Mouse (Mus musculus) limb, embryonic 15.5 days (tissue): ENCODE results near the gene Eno2. TPM values are rescaled to one million over a fixed set of nuclear protein-coding genes. Genes with fewer than 3 reads are reported as not detected.
A peak's percentile ranks its signal among the peaks of the same experiment; 100 is the strongest.

ENCODE experiments used
- ATAC-seq: fragments of 200-750 bp; cut with Nextera tagmentation; 2 replicates; pipeline ENCODE4 v1.8.0; 2017; ENCODE audit warnings: low read depth, moderate TSS enrichment; ENCODE audit not compliant: insufficient number of reproducible peaks, low FRiP score, low TSS enrichment
- H3K27ac ChIP-seq: fragments of 300-500 bp; sonication (generic); 2 replicates; pipeline ENCODE4 v1.5.1; 2015; ENCODE audit warnings: moderate library complexity, mild to moderate bottlenecking, inconsistent platforms
- H3K27me3 ChIP-seq: fragments of 300-500 bp; sonication (generic); 2 replicates; pipeline ENCODE4 v1.6.1; 2015; ENCODE audit warnings: inconsistent platforms
- H3K36me3 ChIP-seq: fragments of 300-500 bp; sonication (generic); 2 replicates; pipeline ENCODE4 v1.6.1; 2015; ENCODE audit warnings: inconsistent platforms
- H3K4me1 ChIP-seq: fragments of 300-500 bp; sonication (generic); 2 replicates; pipeline ENCODE4 v1.6.1; 2015; ENCODE audit warnings: inconsistent platforms
- H3K4me2 ChIP-seq: fragments of 300-500 bp; sonication (generic); 2 replicates; pipeline ENCODE4 v1.6.1; 2015; ENCODE audit warnings: mild to moderate bottlenecking, inconsistent platforms
- H3K4me3 ChIP-seq: fragments of 300-500 bp; sonication (generic); 2 replicates; pipeline ENCODE4 v1.5.1; 2015; ENCODE audit warnings: mild to moderate bottlenecking, inconsistent platforms
- H3K9ac ChIP-seq: fragments of 300-500 bp; sonication (generic); 2 replicates; pipeline ENCODE4 v1.6.1; 2015; ENCODE audit warnings: inconsistent platforms
- H3K9me3 ChIP-seq: fragments of 300-500 bp; sonication (generic); 2 replicates; pipeline ENCODE4 v1.6.1; 2016; ENCODE audit warnings: inconsistent platforms
- WGBS: fragments of 180-500 bp; shearing (Covaris S2); methylation state at CpG from one replicate; pipeline ENCODE4 v1.1.7; 2015; 5-methylcytosine and 5-hydroxymethylcytosine counted together
- polyA plus RNA-seq: library from polyadenylated mRNA; unstranded; fragments of >200 nt; fragmentation: Nextera tagmentation; extraction: Ambion mirVana; gene quantifications from 2 replicates; pipeline ENCODE4 v1.2.1, GENCODE M21; 2015

Gene Eno2
- polyA plus RNA-seq, 1 experiment from 2014 or later: 9.1 TPM

DNA sequence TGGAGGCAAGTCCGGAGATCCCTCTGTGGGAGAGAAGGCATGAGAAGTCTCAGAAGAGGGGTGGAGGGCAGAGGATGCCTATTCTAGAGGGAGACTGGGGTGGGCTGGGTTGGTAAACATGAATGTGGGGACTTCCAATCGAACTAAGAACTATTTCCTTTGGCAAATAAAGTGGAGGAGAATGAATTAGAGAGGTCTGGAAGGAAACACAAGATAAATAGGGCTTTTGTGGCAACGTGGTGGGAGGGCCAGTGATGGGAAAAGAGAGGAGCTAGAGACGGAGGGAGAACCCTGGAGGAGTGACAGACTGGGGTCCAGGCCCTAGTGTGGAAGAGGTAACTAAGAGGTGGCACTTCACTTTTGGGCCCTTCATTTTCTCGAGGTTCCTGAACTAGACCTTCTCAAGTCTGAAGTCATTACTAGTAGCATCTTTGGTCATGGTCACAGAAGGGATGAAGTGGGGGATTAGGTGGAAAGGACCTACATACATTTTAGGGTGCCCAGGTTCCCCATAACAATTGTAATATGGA lies 12.1 kb downstream of the Eno2 start:
- H3K27me3 ChIP-seq: no peaks in the 10 kb centered on the region
- H3K27ac ChIP-seq: peak overlapping the region; percentile 99
- no peak for ATAC-seq
- peaks cover 48% of the 10 kb centered on the region for H3K4me1 ChIP-seq
- H3K4me3 ChIP-seq: peak overlapping the region; percentile 78
- peak overlapping the region; percentile 98 for H3K9ac ChIP-seq
- no peaks in the 10 kb centered on the region for H3K9me3 ChIP-seq
- H3K36me3 ChIP-seq: peaks cover 3% of the 10 kb centered on the region
- 6% methylated on average over 5 of the region's 5 CpGs for WGBS
- peak overlapping the region; percentile 58 for H3K4me2 ChIP-seq

DNA sequence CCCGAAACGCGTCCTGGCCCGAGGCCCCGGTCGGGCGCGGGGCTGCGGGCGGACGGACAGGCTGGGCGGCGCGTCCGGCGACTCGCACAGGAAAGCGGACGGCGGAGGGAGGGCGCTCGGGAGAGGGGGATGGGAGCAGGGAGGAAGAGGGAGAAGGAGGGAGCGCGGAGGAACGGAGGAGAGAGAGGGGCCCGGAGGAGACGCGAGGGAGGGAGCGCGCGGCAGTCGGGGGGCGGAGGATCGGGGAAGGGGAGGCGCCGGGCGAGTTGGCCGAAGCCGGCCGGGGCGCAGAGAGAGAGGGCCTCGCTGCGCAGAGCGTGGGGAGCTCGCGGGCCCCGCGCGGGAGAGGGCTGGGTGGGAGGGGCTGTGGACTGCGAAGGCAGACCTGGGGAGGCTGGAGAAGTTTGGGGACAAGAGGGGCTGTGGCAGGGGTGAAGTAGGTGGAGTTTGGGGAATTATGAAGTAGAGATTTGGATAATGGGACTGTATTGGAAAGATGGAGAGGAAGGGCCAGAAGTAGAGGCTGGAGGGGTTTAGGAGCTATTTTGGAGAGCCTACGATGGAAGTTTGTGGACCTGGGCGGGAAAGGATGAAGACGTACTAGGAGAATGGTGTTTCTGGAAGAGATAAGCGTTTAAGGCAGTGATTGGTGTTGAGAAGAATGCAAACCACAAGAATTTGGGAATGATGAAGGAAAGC lies 12.7 kb downstream of the Eno2 start:
- Histone ChIP-seq H3K4me1 (peaks cover 48% of the 10 kb centered on the region), H3K9ac (peak overlapping the region; percentile 98), H3K27me3 (no peaks in the 10 kb centered on the region), H3K9me3 (no peaks in the 10 kb centered on the region), H3K36me3 (peaks cover 3% of the 10 kb centered on the region), H3K4me3 (peak overlapping the region; percentile 78), H3K4me2 (peak overlapping the region; percentile 58), H3K27ac (peak overlapping the region; percentile 99)
- under 1% methylated on average over 42 of the region's 54 CpGs for WGBS
- peak; percentile 83 for ATAC-seq

DNA sequence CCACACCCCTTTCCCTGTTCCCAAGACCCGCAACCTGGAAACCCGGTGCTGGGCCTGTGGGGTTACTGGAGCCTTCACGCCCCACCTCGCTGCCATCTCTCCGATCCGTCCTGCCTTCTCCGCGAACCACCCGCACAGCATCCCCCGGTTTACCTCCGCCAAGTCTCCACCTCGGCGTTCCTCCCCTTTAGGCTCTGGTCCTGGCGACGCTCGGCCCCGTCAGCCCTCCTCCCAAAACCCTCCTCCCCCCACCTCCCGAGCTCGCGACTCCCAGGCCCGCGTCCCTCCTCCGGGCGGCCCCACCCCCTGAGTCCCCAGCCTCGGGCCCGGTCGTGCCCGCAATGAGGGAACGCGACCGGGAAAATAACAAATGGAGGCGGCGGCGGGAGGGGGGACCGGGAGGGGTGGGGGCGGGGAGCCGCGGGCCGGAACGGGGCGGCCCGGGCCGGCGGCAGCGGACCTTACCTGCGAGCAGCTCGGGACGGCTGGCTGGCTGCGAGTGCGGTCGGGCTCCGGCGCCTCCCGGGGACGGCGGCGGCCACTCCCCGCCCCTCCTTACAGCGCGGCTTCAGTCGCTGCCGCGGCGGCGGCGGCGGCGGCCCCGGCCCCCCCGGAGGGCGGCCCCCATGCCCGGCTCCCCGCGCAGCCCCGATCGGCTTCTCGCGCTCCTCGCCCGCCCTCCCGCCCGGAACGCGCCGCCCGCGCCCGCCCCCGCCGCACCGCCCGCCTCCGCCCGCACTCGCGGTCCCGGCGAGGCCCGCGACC lies 13.5 kb downstream of the Eno2 start, which contains the start of the genes Gm45234 and Atn1:
TSS of gene Gm45234 (minus strand) at position 191 of the 765 bp plus-strand sequence.
TSS of gene Atn1 (minus strand) at position 694 of the 765 bp plus-strand sequence.
- H3K36me3 ChIP-seq: peaks cover 7% of the 10 kb centered on the region
- H3K9ac ChIP-seq: peak within 1 kb of the TSS; percentile 98
- H3K4me3 ChIP-seq: peak within 1 kb of the TSS; percentile 78
- under 1% methylated on average over 54 of the region's 100 CpGs for WGBS
- H3K27me3 ChIP-seq: no peaks in the 10 kb centered on the region
- H3K4me1 ChIP-seq: peaks cover 48% of the 10 kb centered on the region
- H3K9me3 ChIP-seq: no peaks in the 10 kb centered on the region
- H3K4me2 ChIP-seq: peak within 1 kb of the TSS; percentile 62
- H3K27ac ChIP-seq: peak within 1 kb of the TSS; percentile 99
- peak; percentile 59 for ATAC-seq

DNA sequence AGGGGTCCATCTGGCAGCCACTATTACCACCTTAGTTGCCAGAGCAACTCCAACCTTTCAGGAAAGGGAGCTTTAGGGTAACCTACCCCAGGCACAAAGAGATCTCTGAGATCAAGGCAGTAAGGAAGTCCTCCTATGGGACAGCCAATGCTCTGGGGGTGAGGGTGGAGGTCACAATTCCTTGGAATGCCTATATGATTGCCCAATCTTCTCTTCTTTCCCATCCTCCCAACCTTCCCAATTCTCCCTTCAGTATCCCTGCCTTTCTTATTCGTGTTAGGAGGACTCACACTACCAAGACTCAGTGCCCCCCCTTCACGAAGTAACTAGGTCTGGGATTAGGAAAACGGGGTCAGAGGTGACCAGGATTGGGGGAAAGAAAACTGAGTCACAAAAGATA lies 14.2 kb downstream of the Eno2 start:
- WGBS: 0% methylated on average over 3 of the region's 3 CpGs
- H3K27ac ChIP-seq: peak overlapping the region; percentile 99
- ATAC-seq: no peak
- no peaks in the 10 kb centered on the region for H3K9me3 ChIP-seq
- peak overlapping the region; percentile 98 for H3K9ac ChIP-seq
- peaks cover 7% of the 10 kb centered on the region for H3K36me3 ChIP-seq
- peaks cover 48% of the 10 kb centered on the region for H3K4me1 ChIP-seq
- no peaks in the 10 kb centered on the region for H3K27me3 ChIP-seq
- peak overlapping the region; percentile 62 for H3K4me2 ChIP-seq
- peak overlapping the region; percentile 78 for H3K4me3 ChIP-seq

DNA sequence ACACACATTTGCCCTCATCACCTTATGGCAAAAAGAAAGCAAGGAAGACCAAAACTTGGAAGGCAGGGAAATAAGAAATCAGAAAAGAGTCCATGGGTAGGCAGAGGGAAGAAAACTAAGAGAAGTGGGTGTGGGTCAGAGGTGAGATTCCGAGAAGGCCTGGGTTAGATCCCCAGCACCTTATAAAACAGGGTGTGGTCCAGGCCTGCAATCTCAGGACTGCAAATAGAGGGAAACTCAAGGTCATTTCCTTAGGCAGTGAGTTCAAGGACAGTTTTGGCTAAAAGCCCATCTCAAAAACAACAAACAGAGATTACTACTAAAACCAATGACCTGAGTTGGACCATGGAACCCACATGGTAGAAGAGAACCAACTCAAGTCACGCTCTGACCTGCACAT lies 15.6 kb downstream of the Eno2 start:
- H3K4me2 ChIP-seq: no peak overlapping the region
- no peaks in the 10 kb centered on the region for H3K27me3 ChIP-seq
- no peak overlapping the region for H3K27ac ChIP-seq
- H3K4me3 ChIP-seq: no peak overlapping the region
- whole genome bisulfite sequencing: 83% methylated on average over 2 of the region's 2 CpGs
- no peaks in the 10 kb centered on the region for H3K9me3 ChIP-seq
- H3K36me3 ChIP-seq: peaks cover 19% of the 10 kb centered on the region
- H3K4me1 ChIP-seq: peaks cover 41% of the 10 kb centered on the region
- no peak overlapping the region for H3K9ac ChIP-seq
- ATAC-seq: no peak

DNA sequence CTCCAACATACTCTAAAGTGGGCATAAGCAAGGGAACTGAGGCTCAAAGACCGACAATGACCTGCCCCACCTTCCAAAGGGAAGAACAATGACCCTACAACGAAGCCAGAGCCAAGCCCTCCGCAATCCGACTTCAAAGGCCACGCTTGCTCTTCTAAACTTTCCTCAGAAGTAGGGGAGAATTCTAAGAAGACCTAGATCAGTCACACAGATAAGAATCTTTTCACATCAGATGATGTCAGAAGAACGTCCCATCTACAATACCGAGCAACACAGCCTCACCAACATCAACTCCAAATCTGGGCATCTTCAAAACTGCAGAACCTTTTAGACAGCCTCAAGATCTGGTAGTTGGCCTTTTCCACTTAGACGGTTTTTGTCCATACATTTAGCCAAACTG lies 19.1 kb downstream of the Eno2 start:
- Histone ChIP-seq H3K36me3 (peaks cover 43% of the 10 kb centered on the region), H3K9ac (no peak overlapping the region), H3K27ac (no peak overlapping the region), H3K27me3 (no peaks in the 10 kb centered on the region), H3K4me3 (no peak overlapping the region), H3K4me1 (peaks cover 39% of the 10 kb centered on the region), H3K4me2 (no peak overlapping the region), H3K9me3 (no peaks in the 10 kb centered on the region)
- WGBS: 80% methylated on average over 8 of the region's 8 CpGs
- no peak for ATAC-seq

DNA sequence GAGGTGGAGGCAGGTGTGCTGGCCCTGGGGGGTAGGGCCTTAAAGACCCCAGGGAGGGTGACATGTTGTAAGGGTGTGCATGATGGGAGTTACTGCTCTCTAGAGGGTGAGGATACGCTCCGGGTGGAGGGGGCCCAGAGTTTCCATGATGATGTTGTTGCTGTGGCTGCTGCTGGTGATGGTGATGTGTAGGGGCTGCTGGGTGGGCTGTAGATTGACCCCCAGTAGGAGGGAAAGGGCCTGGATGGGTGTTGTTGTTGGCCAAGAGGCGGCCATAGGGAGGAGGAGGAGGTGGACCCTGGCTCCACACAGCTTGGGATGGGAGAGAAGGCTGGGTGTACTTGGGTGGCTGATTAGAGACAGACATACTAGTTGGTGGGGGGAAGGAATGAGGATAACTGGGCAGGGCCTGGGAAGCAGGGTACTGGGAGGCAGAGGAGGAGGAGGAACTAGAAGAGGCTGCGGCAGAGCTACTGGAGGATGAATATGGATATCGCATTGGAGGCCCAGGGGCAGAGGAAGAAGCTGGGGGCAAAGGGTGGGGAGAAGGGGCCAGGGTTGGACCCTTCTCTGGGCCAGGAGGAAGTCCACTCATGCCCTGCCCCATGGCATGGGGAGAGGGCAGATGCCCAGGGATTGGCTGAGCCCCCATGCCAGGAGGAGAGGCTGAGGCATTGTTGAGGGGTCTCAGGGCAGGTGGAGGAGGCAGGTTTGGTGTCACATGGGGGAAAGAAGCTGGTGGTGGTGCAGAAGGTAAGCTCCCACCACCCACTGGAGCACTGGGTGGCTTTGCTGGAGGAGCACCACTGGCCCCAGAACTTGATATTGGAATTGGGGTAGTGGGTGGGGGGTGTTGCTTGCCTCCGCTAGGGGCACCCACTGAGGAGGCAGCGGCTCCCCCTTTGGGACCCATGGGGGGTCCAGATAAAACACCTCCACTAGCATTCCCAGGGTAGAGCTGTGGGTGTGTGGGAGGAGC lies 22.5 kb downstream of the Eno2 start:
- Histone ChIP-seq H3K9ac (no peak overlapping the region), H3K27ac (peak overlapping the region; percentile 88), H3K4me3 (peak overlapping the region; percentile 53), H3K4me2 (peak overlapping the region; percentile 94), H3K9me3 (no peaks in the 10 kb centered on the region), H3K36me3 (peaks cover 65% of the 10 kb centered on the region), H3K27me3 (no peaks in the 10 kb centered on the region), H3K4me1 (peaks cover 31% of the 10 kb centered on the region)
- no peak for ATAC-seq
- WGBS: 87% methylated on average over 7 of the region's 7 CpGs

DNA sequence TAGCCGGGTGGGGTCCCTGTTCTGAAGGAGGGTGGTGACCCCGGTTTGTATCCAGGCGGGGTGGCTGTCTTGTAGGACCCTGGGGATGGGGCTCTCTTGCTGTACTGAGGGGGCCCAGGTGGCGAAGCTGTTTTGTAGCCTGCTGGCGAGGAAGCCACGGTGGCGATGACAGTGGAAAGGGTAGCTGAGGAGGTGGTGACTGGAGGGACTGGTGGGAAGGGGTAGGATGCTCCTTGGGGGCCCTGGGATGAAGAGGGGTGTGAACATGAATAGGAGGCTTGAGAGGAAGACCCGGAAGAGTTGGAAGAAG lies 23.2 kb downstream of the Eno2 start:
- peak overlapping the region; percentile 94 for H3K4me2 ChIP-seq
- H3K36me3 ChIP-seq: peaks cover 63% of the 10 kb centered on the region
- peak overlapping the region; percentile 88 for H3K27ac ChIP-seq
- H3K4me3 ChIP-seq: peak overlapping the region; percentile 53
- no peaks in the 10 kb centered on the region for H3K27me3 ChIP-seq
- no peaks in the 10 kb centered on the region for H3K9me3 ChIP-seq
- ATAC-seq: no peak
- peak overlapping the region; percentile 65 for H3K9ac ChIP-seq
- H3K4me1 ChIP-seq: peaks cover 36% of the 10 kb centered on the region
- WGBS: 17% methylated on average over 8 of the region's 8 CpGs

DNA sequence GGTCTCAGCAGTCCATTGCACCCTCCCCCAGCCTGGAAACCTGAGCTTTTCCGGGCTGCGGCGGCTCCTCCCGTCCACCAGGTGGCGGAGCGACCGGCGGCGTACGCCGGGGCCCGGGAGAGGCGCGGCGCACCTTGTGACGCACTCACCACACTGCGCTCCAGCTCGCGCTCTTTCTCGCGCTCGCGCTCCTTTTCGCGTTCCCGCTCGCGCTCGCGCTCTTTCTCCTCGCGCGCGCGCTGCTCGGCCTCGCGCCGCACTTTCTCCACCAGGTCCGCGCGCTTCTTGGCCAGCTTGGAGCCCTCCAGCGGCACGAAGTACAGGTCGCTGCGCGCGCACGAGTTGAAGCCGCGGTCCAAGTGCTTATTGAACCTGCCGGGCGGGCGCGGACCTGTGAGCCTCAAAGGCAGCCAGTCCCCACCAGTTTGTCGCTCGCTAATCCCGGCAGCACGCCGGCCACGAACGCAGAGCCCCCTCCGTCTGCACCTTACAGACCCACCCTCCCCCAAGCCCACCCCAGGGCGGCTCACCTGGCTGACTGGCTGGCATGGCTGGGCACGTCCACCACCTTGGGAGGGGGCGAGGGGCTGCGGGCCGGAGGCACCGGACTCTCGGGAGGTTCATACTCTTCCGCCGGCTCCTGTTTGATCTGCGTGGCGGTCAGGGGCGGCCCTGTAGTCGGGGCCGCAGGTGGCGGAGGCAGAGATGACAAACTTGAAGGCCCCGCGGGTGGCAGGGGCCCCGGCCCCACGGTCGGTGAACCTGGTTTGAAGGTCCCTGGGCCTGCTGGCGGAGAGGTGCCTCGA lies 23.8 kb downstream of the Eno2 start:
- Histone ChIP-seq H3K27me3 (no peaks in the 10 kb centered on the region), H3K36me3 (peaks cover 61% of the 10 kb centered on the region), H3K9me3 (no peaks in the 10 kb centered on the region), H3K9ac (peak overlapping the region; percentile 65), H3K4me1 (peaks cover 36% of the 10 kb centered on the region), H3K27ac (peak overlapping the region; percentile 88), H3K4me2 (peak overlapping the region; percentile 94), H3K4me3 (peak overlapping the region; percentile 53)
- peak; percentile 77 for ATAC-seq
- WGBS: under 1% methylated on average over 85 of the region's 85 CpGs

DNA sequence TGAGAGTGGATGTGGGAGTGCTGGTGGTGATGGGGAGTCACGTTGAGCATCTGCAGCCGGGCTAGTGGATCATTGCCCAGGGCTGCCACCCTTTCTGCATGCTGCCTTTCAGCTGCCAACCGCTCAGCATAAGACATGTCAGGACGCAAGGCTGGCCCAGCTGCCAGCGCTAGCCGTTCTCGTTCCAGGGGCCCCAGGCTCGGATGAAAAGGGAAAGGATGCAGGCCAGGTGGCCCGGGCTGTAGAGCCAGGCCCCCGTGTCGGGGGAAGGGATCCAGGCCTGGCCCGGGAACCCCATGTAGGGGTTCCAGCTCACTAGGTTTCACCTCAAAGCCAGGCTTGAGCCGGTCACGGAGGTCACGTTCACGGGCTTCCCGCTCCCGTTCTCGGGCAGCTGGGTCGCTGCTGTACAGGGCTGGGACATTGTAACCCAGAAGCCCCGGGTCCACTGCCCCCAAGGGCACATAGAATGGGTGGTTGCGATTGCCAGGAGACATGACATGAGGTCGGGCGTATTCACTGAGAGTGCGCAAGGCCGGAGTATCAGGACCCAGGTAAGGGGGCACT lies 24.6 kb downstream of the Eno2 start:
- Histone ChIP-seq H3K9me3 (no peaks in the 10 kb centered on the region), H3K4me1 (peaks cover 40% of the 10 kb centered on the region), H3K27me3 (no peaks in the 10 kb centered on the region), H3K27ac (peak overlapping the region; percentile 88), H3K9ac (no peak overlapping the region), H3K4me2 (peak overlapping the region; percentile 94), H3K36me3 (peaks cover 59% of the 10 kb centered on the region), H3K4me3 (peak overlapping the region; percentile 53)
- ATAC-seq: no peak
- 64% methylated on average over 26 of the region's 26 CpGs for WGBS
